Mouse (Mus musculus) hindbrain, embryonic 15.5 days (tissue): ENCODE data around the gene Sema4d. TPM values are rescaled to one million over a fixed set of nuclear protein-coding genes. Genes with fewer than 3 reads are reported as not detected.

Experiments used
- ATAC-seq: fragments of 200-750 bp; cut with Nextera tagmentation; 2 replicates; pipeline ENCODE4 v1.8.0; 2017; ENCODE audit warnings: low read depth, moderate number of reproducible peaks, moderate TSS enrichment; ENCODE audit not compliant: low FRiP score
- H3K27ac ChIP-seq: fragments of 300-500 bp; sonication (generic); replicated peaks from 2 replicates; pipeline ENCODE4 v1.5.1; 2015; ENCODE audit warnings: mild to moderate bottlenecking, inconsistent platforms
- H3K27me3 ChIP-seq: fragments of 300-500 bp; sonication (generic); 2 replicates; pipeline ENCODE4 v1.6.1; 2015; ENCODE audit warnings: control low read depth, inconsistent platforms
- H3K36me3 ChIP-seq: fragments of 300-500 bp; sonication (generic); 2 replicates; pipeline ENCODE4 v1.6.1; 2015; ENCODE audit warnings: control low read depth, inconsistent platforms
- H3K4me1 ChIP-seq: fragments of 300-500 bp; sonication (generic); replicated peaks from 2 replicates; pipeline ENCODE4 v1.6.1; 2015; ENCODE audit warnings: control low read depth, inconsistent platforms
- H3K4me2 ChIP-seq: fragments of 300-500 bp; sonication (generic); 2 replicates; pipeline ENCODE4 v1.6.1; 2015; ENCODE audit warnings: moderate library complexity, mild to moderate bottlenecking, inconsistent platforms
- H3K4me3 ChIP-seq: fragments of 300-500 bp; sonication (generic); 2 replicates; pipeline ENCODE4 v1.5.1; 2015; ENCODE audit warnings: mild to moderate bottlenecking, inconsistent platforms
- H3K9ac ChIP-seq: fragments of 300-500 bp; sonication (generic); 2 replicates; pipeline ENCODE4 v1.6.1; 2015; ENCODE audit warnings: inconsistent platforms
- H3K9me3 ChIP-seq: fragments of 300-500 bp; sonication (generic); 2 replicates; pipeline ENCODE4 v1.6.1; 2016; ENCODE audit warnings: control low read depth, inconsistent platforms
- WGBS: fragments of 180-500 bp; shearing (Covaris S2); methylation state at CpG from one replicate; pipeline ENCODE4 v1.1.7; 2015; 5-methylcytosine and 5-hydroxymethylcytosine counted together
- polyA plus RNA-seq: library from polyadenylated mRNA; unstranded; fragments of >200 nt; fragmentation: Nextera tagmentation; extraction: Ambion mirVana; gene quantifications from 2 replicates; pipeline ENCODE4 v1.2.1, GENCODE M21; 2015

The Sema4d gene
- polyA plus RNA-seq, 1 experiment from 2014 or later, result 14.8 TPM

DNA sequence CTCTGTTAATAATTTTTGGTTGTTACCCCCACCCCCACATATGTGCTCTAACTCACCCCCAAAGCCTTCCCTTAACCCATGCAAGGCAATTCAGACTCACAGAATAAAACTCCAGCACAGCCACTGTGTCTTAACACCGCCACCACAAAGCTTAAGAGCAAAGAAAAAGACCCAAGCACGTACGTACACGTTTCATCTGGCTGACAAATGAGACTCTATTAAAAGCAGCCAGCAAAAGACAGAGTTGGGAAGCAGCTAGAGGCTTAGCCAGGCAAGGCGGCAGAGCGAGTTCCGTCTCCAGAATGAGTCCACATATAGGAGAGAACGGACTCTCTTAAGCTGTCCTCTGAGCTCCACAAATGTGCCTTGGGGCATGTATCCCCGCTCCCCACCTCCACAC lies 37.5 kb downstream of the Sema4d start:
- Histone ChIP-seq H3K36me3 (no peaks in the 10 kb centered on the region), H3K27ac (peak overlapping the region; percentile 26; the same call in 1 of the 2 replicates), H3K4me2 (no peak overlapping the region), H3K4me1 (peaks cover 45% of the 10 kb centered on the region), H3K27me3 (no peaks in the 10 kb centered on the region), H3K4me3 (no peak overlapping the region), H3K9ac (no peak overlapping the region), H3K9me3 (no peaks in the 10 kb centered on the region)
- 62% methylated on average over 9 of the region's 9 CpGs for WGBS
- no peak for ATAC-seq

- Histone ChIP-seq H3K9ac (no peak overlapping the region), H3K4me3 (no peak overlapping the region), H3K36me3 (no peaks in the 10 kb centered on the region), H3K9me3 (no peaks in the 10 kb centered on the region), H3K27ac (peak overlapping the region; percentile 26; the same call in 1 of the 2 replicates), H3K27me3 (no peaks in the 10 kb centered on the region), H3K4me1 (peaks cover 42% of the 10 kb centered on the region), H3K4me2 (no peak overlapping the region)
- ATAC-seq, result no peak
- 91% methylated on average over 7 of the region's 7 CpGs for WGBS
Observed at GRCm38 (mm10) chr13:51755584-51755983, 38.0 kb downstream of the Sema4d start.

DNA sequence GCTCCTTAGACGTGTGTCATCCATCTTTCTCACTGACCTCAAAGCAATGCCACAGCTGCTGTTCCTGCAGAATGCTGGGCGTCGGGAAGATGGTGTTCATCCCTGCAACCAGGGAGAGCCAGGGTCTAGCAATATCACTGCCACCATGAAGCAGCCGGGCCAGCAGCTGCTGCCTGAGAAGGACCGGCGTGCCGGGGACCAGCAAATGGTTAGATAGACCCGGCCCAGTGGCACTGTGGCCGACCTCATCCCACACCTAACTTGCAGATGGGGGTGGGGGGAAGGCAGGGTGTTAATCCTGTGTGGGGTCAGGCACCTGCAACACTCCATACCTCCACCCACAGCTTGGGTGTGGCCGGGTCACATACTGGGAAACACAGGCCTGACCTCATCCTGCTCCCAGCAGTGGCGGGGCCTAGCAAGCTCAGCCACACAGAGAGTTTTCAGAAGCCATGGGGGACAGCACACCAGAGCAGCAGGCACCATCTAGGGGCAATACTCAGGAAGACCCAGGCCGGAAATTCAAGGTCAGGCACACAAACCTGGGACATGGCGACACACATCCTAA lies 38.9 kb downstream of the Sema4d start:
- ATAC-seq, result no peak
- no peaks in the 10 kb centered on the region for H3K9me3 ChIP-seq
- H3K9ac ChIP-seq, result no peak overlapping the region
- peaks cover 38% of the 10 kb centered on the region for H3K4me1 ChIP-seq
- no peak overlapping the region for H3K27ac ChIP-seq
- H3K4me3 ChIP-seq, result no peak overlapping the region
- H3K27me3 ChIP-seq, result no peaks in the 10 kb centered on the region
- 71% methylated on average over 13 of the region's 13 CpGs for WGBS
- H3K4me2 ChIP-seq, result no peak overlapping the region
- no peaks in the 10 kb centered on the region for H3K36me3 ChIP-seq

- 48% methylated on average over 5 of the region's 5 CpGs for WGBS
- H3K4me2 ChIP-seq, result no peak overlapping the region
- no peaks in the 10 kb centered on the region for H3K36me3 ChIP-seq
- H3K27ac ChIP-seq, result no peak overlapping the region
- peaks cover 38% of the 10 kb centered on the region for H3K4me1 ChIP-seq
- H3K4me3 ChIP-seq, result no peak overlapping the region
- no peak for ATAC-seq
- no peaks in the 10 kb centered on the region for H3K27me3 ChIP-seq
- no peak overlapping the region for H3K9ac ChIP-seq
- H3K9me3 ChIP-seq, result no peaks in the 10 kb centered on the region
Observed at GRCm38 (mm10) chr13:51753802-51754444, 39.6 kb downstream of the Sema4d start.

- Histone ChIP-seq H3K9ac (no peak overlapping the region), H3K4me3 (no peak overlapping the region), H3K27ac (peak overlapping the region; percentile 52), H3K27me3 (no peaks in the 10 kb centered on the region), H3K4me1 (peaks cover 41% of the 10 kb centered on the region), H3K4me2 (no peak overlapping the region), H3K9me3 (no peaks in the 10 kb centered on the region), H3K36me3 (no peaks in the 10 kb centered on the region)
- WGBS, result 23% methylated on average over 6 of the region's 6 CpGs
- peak; percentile 38; the same call in 1 of the 2 replicates for ATAC-seq
Observed at GRCm38 (mm10) chr13:51753168-51753465, 40.4 kb downstream of the Sema4d start.

GRCm38 (mm10) chr13:51752346-51753167 lies 41.0 kb downstream of the Sema4d start:
- Histone ChIP-seq H3K27ac (peak overlapping the region; percentile 52), H3K4me3 (no peak overlapping the region), H3K27me3 (no peaks in the 10 kb centered on the region), H3K9ac (no peak overlapping the region), H3K4me2 (no peak overlapping the region), H3K36me3 (no peaks in the 10 kb centered on the region), H3K4me1 (peaks cover 44% of the 10 kb centered on the region), H3K9me3 (no peaks in the 10 kb centered on the region)
- WGBS, result 40% methylated on average over 15 of the region's 15 CpGs
- ATAC-seq, result peak; percentile 27; the same call in 1 of the 2 replicates

DNA sequence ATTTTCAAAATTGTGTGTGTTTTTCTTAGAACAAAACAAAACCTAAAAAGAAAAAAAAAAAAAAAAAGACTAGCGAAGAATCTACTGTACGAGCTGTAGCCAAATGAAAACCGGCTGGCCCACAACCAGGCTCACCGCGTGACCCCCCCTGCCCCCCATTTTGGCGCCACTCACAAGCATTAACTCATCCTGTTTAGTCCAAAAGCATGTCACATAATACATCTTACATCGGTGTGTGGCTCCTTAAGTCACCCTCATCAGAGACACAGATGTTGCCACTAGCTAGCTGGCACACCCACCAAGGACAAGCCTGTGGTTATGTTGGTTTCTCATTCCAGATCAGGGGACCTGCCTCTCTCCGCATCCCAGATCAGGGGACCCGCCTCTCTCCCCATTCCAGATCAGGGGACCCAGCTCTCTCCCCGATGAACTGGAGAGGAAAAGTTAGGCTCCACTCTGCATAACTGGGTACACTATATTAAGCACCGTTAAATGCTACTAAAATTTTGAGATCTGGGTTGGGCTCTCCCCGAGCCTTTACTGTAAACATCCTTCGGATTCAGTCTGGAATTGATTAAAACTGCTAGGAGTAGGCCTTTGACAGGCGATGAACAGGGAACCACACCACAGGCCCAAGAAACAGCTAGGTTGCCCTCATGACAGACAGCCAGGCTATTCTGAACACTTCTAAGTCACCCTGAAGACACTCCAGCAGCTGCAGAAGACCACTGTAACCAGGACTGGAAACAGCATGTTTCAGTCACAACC lies 43.8 kb downstream of the Sema4d start:
- 82% methylated on average over 14 of the region's 14 CpGs for WGBS

GRCm38 (mm10) chr13:51748009-51748552 lies 45.5 kb downstream of the Sema4d start:
- H3K36me3 ChIP-seq, result no peaks in the 10 kb centered on the region

More for the DNA sequence above, 43.8 kb downstream of the Sema4d start:
- Histone ChIP-seq H3K36me3 (no peaks in the 10 kb centered on the region), H3K4me2 (no peak overlapping the region), H3K27ac (no peak overlapping the region), H3K27me3 (no peaks in the 10 kb centered on the region), H3K4me3 (no peak overlapping the region), H3K9ac (no peak overlapping the region), H3K4me1 (peaks cover 28% of the 10 kb centered on the region), H3K9me3 (no peaks in the 10 kb centered on the region)
- ATAC-seq, result no peak

GRCm38 (mm10) chr13:51747069-51747468 lies 46.5 kb downstream of the Sema4d start:
- Histone ChIP-seq H3K27ac (no peak overlapping the region), H3K9me3 (no peaks in the 10 kb centered on the region), H3K4me2 (no peak overlapping the region), H3K4me3 (no peak overlapping the region), H3K4me1 (peaks cover 7% of the 10 kb centered on the region), H3K9ac (no peak overlapping the region), H3K36me3 (no peaks in the 10 kb centered on the region), H3K27me3 (no peaks in the 10 kb centered on the region)
- ATAC-seq, result no peak
- WGBS, result 86% methylated on average over 7 of the region's 7 CpGs

More at GRCm38 (mm10) chr13:51748009-51748552, 45.5 kb downstream of the Sema4d start:
- Histone ChIP-seq H3K4me1 (peaks cover 17% of the 10 kb centered on the region), H3K4me2 (no peak overlapping the region), H3K4me3 (no peak overlapping the region), H3K9me3 (no peaks in the 10 kb centered on the region), H3K9ac (no peak overlapping the region), H3K27ac (no peak overlapping the region), H3K27me3 (no peaks in the 10 kb centered on the region)
- WGBS, result 63% methylated on average over 12 of the region's 12 CpGs
- no peak for ATAC-seq

GRCm38 (mm10) chr13:51745862-51746261 lies 47.7 kb downstream of the Sema4d start:
- Histone ChIP-seq H3K9me3 (no peaks in the 10 kb centered on the region), H3K27ac (no peak overlapping the region), H3K36me3 (no peaks in the 10 kb centered on the region), H3K4me1 (peaks cover 6% of the 10 kb centered on the region), H3K9ac (no peak overlapping the region), H3K27me3 (no peaks in the 10 kb centered on the region), H3K4me3 (no peak overlapping the region), H3K4me2 (no peak overlapping the region)
- no peak for ATAC-seq
- 53% methylated on average over 5 of the region's 5 CpGs for WGBS

DNA sequence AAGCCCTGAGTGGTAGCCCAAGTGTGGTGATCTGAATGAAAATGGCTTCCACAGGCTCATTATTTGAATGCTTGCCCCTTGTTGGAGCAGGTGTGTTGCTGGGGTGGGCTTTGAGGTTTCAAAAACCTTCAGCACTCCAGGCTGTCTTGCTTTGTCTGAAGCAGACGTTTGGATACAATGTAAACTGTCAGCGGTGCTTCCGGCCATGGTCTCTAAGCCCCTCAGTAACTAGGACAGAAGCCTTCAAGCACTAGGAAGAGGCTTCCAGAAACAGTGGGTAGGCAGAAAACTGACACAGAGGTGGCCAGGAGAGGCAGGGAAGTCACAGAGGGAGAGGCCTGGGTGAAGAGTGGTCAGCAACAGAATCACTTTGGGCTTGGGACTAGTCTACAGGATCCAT lies 49.7 kb downstream of the Sema4d start:
- H3K4me2 ChIP-seq, result no peak overlapping the region
- no peak overlapping the region for H3K9ac ChIP-seq
- no peak overlapping the region for H3K27ac ChIP-seq
- WGBS, result 71% methylated on average over 3 of the region's 3 CpGs
- no peak overlapping the region for H3K4me3 ChIP-seq
- no peak for ATAC-seq
- no peaks in the 10 kb centered on the region for H3K36me3 ChIP-seq
- H3K27me3 ChIP-seq, result no peaks in the 10 kb centered on the region
- H3K4me1 ChIP-seq, result peaks cover 6% of the 10 kb centered on the region
- H3K9me3 ChIP-seq, result no peaks in the 10 kb centered on the region
